Mouse (Mus musculus) embryonic fibroblast, embryonic 13.5 days (primary cell): ENCODE data around the gene Dao.

Experiments
- CTCF ChIP-seq: IDR thresholded peaks from 2 replicates; pipeline ENCODE4 v1.5.1; 2011; ENCODE audit warnings: mild to moderate bottlenecking, control low read depth, low read length, moderate library complexity, borderline replicate concordance; ENCODE audit not compliant: insufficient read depth
- POLR2A ChIP-seq: IDR thresholded peaks from 2 replicates; pipeline ENCODE4 v1.6.1; 2011; ENCODE audit warnings: low read depth, mild to moderate bottlenecking, control low read depth, low read length, moderate library complexity

GRCm38 (mm10) chr5:113983541-113983940 lies 20.0 kb upstream of the Dao start:
- TF ChIP-seq CTCF (no peak), POLR2A (no peak)
